Mouse (Mus musculus) limb, embryonic 10.5 days (tissue): ENCODE data around the gene Ms4a8a. TPM values are rescaled to one million over a fixed set of nuclear protein-coding genes. Genes with fewer than 3 reads are reported as not detected.
A peak's percentile ranks its signal among the peaks of the same experiment; 100 is the strongest.
"Not testable (repeated sequence)": the region's sequence is repeated elsewhere in the genome, so short reads cannot be mapped to it uniquely, and the experiment has no call there.

Source experiments
- DNase-seq: peaks from one replicate; pipeline ENCODE4 v3.0.0-alpha.2; 2017; ENCODE audit warnings: low spot score
- H3K27ac ChIP-seq: fragments of 300-500 bp; sonication (generic); 2 replicates; pipeline ENCODE4 v1.5.1; 2016; ENCODE audit warnings: mild to moderate bottlenecking
- H3K27me3 ChIP-seq: fragments of 300-500 bp; sonication (generic); 2 replicates; pipeline ENCODE4 v1.6.1; 2016; ENCODE audit warnings: low read depth, mild to moderate bottlenecking; ENCODE audit not compliant: poor library complexity, severe bottlenecking
- H3K36me3 ChIP-seq: fragments of 300-500 bp; sonication (generic); 2 replicates; pipeline ENCODE4 v1.6.1; 2016; ENCODE audit warnings: mild to moderate bottlenecking, moderate library complexity
- H3K4me1 ChIP-seq: fragments of 300-500 bp; sonication (generic); 2 replicates; pipeline ENCODE4 v1.6.1; 2016
- H3K4me3 ChIP-seq: fragments of 300-500 bp; sonication (generic); 2 replicates; pipeline ENCODE4 v1.5.1; 2016; ENCODE audit warnings: mild to moderate bottlenecking, moderate library complexity
- H3K9me3 ChIP-seq: fragments of 300-500 bp; sonication (generic); replicated peaks from 2 replicates; pipeline ENCODE4 v1.6.1; 2016; ENCODE audit warnings: mild to moderate bottlenecking
- WGBS: fragments of 180-500 bp; shearing (Covaris S2); methylation state at CpG from one replicate; pipeline ENCODE4 v1.1.7; 2016; 5-methylcytosine and 5-hydroxymethylcytosine counted together
- polyA plus RNA-seq: library from polyadenylated mRNA; unstranded; fragments of >200 nt; fragmentation: Nextera tagmentation; extraction: Ambion mirVana; gene quantifications from 2 replicates; pipeline ENCODE4 v1.2.1, GENCODE M21; 2016

The Ms4a8a gene
- polyA plus RNA-seq: not detected in 2 replicates

GRCm38 (mm10) chr19:11080934-11081333 lies at the start of gene Ms4a8a:
Gene Ms4a8a, minus strand, starts transcription at chr19:11081102.
- Histone ChIP-seq H3K9me3 (no peaks in the 10 kb centered on the region), H3K27ac (no peak within 1 kb of the TSS), H3K4me1 (no peaks in the 10 kb centered on the region), H3K36me3 (no peaks in the 10 kb centered on the region), H3K27me3 (no peaks in the 10 kb centered on the region), H3K4me3 (no peak within 1 kb of the TSS)
- no peak for DNase-seq
- WGBS: 88% methylated on average over 4 of the region's 4 CpGs

GRCm38 (mm10) chr19:11129702-11130101 lies 48.8 kb upstream of the Ms4a8a start:
- no peaks in the 10 kb centered on the region for H3K27me3 ChIP-seq
- no peak for DNase-seq
- H3K27ac ChIP-seq: no peak overlapping the region
- no peaks in the 10 kb centered on the region for H3K9me3 ChIP-seq
- no peaks in the 10 kb centered on the region for H3K36me3 ChIP-seq
- H3K4me3 ChIP-seq: no peak overlapping the region
- WGBS: 94% methylated on average over 1 of the region's 1 CpGs
- H3K4me1 ChIP-seq: no peaks in the 10 kb centered on the region

GRCm38 (mm10) chr19:11121016-11121420 lies 40.1 kb upstream of the Ms4a8a start:
- H3K4me3 ChIP-seq: peak overlapping the region; percentile 44
- H3K27ac ChIP-seq: peak overlapping the region; percentile 64; the same call in 1 of the 2 replicates
- WGBS: 2% methylated on average over 21 of the region's 38 CpGs
- not testable (repeated sequence) for H3K4me1 ChIP-seq, H3K9me3 ChIP-seq, H3K27me3 ChIP-seq, H3K36me3 ChIP-seq
- peak; percentile 60 for DNase-seq

DNA sequence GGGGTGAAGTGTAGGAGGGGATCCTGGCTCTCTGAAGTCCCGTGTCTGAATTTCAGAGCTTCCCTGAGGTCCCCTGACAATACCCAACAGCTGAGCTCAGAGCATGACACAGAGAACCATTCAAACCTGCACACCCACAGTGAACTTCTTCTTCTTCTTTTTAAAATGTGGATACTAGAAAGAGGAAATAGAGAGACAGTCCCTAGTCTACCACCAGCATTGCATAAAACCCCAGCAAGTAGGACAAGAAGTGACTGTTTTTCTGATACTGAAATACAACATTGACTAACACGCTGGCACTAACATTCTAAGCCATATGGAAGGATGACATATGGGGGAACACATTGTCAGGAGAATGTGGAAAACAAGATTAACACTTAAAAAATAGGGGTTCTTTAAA lies 38.4 kb upstream of the Ms4a8a start:
- Histone ChIP-seq H3K27me3 (peaks cover 5% of the 10 kb centered on the region; the same call in 1 of the 2 replicates), H3K4me1 (no peaks in the 10 kb centered on the region), H3K9me3 (no peaks in the 10 kb centered on the region), H3K27ac (no peak overlapping the region), H3K36me3 (no peaks in the 10 kb centered on the region), H3K4me3 (no peak overlapping the region)
- DNase-seq: no peak
- 87% methylated on average over 2 of the region's 2 CpGs for WGBS

DNA sequence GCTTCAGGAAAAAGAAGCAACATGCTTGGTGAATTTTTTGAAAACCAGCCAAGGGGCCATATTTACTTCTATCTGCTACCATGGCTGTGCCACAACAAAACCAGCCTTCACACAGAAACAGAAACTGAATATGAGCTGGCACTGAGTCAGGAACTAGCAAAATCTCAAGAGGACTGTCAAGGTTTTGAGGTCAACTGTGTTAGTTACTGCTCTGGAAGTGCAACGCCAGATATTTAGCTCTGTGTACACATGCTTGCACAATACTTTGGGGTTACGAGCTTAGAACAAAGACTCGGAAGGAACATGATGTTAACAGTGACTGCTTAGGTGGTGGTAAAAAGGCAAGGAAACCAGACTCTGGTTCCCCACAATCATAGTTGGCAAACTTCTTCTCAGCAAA lies 26.8 kb upstream of the Ms4a8a start:
- H3K27ac ChIP-seq: no peak overlapping the region
- no peak for DNase-seq
- H3K27me3 ChIP-seq: no peaks in the 10 kb centered on the region
- H3K36me3 ChIP-seq: no peaks in the 10 kb centered on the region
- H3K4me1 ChIP-seq: no peaks in the 10 kb centered on the region
- no peak overlapping the region for H3K4me3 ChIP-seq
- H3K9me3 ChIP-seq: no peaks in the 10 kb centered on the region
- 93% methylated on average over 3 of the region's 3 CpGs for WGBS

DNA sequence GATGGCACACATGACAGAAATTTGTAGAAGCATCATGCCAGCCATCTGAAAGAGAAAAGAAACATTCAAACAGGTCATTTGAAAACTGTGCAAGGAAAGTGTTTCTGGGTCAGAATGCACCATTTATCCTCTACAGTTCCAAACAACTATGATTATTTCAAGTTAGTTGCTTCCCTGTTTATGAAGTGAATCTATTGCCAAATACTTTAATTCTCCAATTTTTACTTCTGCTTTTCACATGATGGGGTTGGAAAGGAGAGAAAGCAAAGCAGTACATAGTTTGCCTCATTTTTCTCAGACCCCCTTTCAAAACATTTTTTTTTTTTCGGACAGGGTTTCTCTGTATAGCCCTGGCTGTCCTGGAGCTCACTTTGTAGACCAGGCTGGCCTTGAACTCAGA lies 21.0 kb upstream of the Ms4a8a start:
- no peak for DNase-seq
- Histone ChIP-seq H3K9me3 (no peaks in the 10 kb centered on the region), H3K27me3 (no peaks in the 10 kb centered on the region), H3K27ac (no peak overlapping the region), H3K4me1 (no peaks in the 10 kb centered on the region), H3K4me3 (no peak overlapping the region), H3K36me3 (no peaks in the 10 kb centered on the region)
- 67% methylated on average over 1 of the region's 1 CpGs for WGBS

DNA sequence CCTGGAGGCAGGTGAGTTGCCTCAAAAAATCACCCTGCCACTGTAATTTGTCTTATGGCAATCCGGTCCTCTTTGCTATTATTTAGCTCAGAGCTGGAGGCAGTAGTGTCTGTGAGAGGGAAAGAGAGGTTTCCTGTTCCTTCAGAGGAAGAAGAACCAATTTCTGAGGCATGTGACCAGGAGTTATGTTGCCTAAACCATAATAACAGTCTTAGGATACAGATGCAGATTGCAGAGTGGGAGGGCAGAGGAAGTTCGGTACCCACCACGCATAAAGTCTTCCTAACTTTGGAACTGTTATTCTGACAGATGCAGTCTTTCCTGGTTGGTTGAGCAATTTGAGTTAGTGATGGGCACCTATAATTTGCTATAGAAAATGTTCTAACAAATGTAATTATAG lies 17.5 kb upstream of the Ms4a8a start:
- Histone ChIP-seq H3K4me1 (no peaks in the 10 kb centered on the region), H3K27me3 (peaks cover 9% of the 10 kb centered on the region), H3K4me3 (no peak overlapping the region), H3K9me3 (no peaks in the 10 kb centered on the region), H3K36me3 (no peaks in the 10 kb centered on the region), H3K27ac (no peak overlapping the region)
- no peak for DNase-seq
- 86% methylated on average over 3 of the region's 3 CpGs for whole genome bisulfite sequencing

DNA sequence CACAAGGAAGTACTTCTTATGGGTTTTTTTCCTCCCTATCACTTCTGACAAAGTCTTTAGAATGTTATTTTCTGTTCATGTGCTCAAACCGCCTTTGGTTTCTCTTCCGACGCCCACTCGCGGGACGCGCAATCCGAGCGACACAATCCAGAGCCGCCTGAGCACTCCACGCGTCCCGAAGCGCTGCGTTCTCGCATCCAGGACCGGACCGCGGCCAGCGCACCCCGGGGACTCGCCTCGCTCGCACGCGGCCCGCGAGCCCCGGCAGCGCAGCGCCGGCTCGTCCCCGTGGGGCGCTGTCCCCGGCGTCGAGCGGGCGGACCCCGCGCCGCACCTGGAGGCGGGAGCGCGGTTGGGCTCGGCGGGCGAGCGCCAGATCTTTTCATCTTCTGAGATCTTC lies 11.2 kb upstream of the Ms4a8a start:
- H3K9me3 ChIP-seq, H3K27ac ChIP-seq, H3K4me1 ChIP-seq, H3K36me3 ChIP-seq: not testable (repeated sequence)
- peaks cover 35% of the 10 kb centered on the region for H3K27me3 ChIP-seq
- DNase-seq: peak; percentile 33
- peak overlapping the region; percentile 39 for H3K4me3 ChIP-seq
- 3% methylated on average over 50 of the region's 50 CpGs for WGBS

- no peak overlapping the region for H3K4me3 ChIP-seq
Measured at GRCm38 (mm10) chr19:11070364-11070763, 10.5 kb downstream of the Ms4a8a start.

GRCm38 (mm10) chr19:11065202-11065875 lies 15.6 kb downstream of the Ms4a8a start:
- WGBS: 87% methylated on average over 2 of the region's 2 CpGs
- Histone ChIP-seq H3K9me3 (no peaks in the 10 kb centered on the region), H3K36me3 (no peaks in the 10 kb centered on the region), H3K27me3 (no peaks in the 10 kb centered on the region), H3K4me3 (no peak overlapping the region), H3K27ac (no peak overlapping the region), H3K4me1 (no peaks in the 10 kb centered on the region)
- no peak for DNase-seq

More at GRCm38 (mm10) chr19:11070364-11070763, 10.5 kb downstream of the Ms4a8a start:
- 86% methylated on average over 3 of the region's 3 CpGs for WGBS
- no peak for DNase-seq
- Histone ChIP-seq H3K27ac (no peak overlapping the region), H3K9me3 (no peaks in the 10 kb centered on the region), H3K27me3 (no peaks in the 10 kb centered on the region), H3K4me1 (no peaks in the 10 kb centered on the region), H3K36me3 (no peaks in the 10 kb centered on the region)

DNA sequence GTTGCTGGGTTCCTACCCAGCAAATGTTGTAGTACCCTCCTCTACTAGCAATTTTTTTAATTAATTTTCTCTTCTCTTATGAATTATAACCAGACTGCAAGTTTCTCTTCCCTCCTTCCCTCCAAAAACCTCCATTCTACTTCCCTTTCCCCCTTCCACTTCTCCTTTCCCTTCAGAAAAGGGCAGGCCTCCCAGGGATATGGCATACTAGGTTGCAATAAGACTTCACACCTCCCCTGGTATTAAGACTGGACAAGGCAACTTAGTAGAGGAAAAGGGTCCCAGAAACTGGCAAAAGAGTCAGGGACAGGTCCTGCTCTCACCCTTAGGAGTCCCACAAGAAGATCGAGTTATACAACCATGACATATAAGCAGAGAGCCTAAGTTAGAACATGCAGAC lies 20.0 kb downstream of the Ms4a8a start:
- no peaks in the 10 kb centered on the region for H3K27me3 ChIP-seq
- 87% methylated on average over 1 of the region's 1 CpGs for WGBS
- no peaks in the 10 kb centered on the region for H3K4me1 ChIP-seq
- no peak overlapping the region for H3K4me3 ChIP-seq
- H3K36me3 ChIP-seq: no peaks in the 10 kb centered on the region
- no peak for DNase-seq
- no peak overlapping the region for H3K27ac ChIP-seq
- no peaks in the 10 kb centered on the region for H3K9me3 ChIP-seq

GRCm38 (mm10) chr19:11059967-11060366 lies 20.9 kb downstream of the Ms4a8a start:
- Histone ChIP-seq H3K9me3 (no peaks in the 10 kb centered on the region), H3K36me3 (no peaks in the 10 kb centered on the region), H3K4me1 (no peaks in the 10 kb centered on the region), H3K27me3 (no peaks in the 10 kb centered on the region), H3K27ac (no peak overlapping the region), H3K4me3 (no peak overlapping the region)
- DNase-seq: no peak

GRCm38 (mm10) chr19:11055700-11056099 lies 25.2 kb downstream of the Ms4a8a start:
- not testable (repeated sequence) for H3K27me3 ChIP-seq, H3K36me3 ChIP-seq, DNase-seq, H3K9me3 ChIP-seq, H3K27ac ChIP-seq, H3K4me1 ChIP-seq, H3K4me3 ChIP-seq
- 93% methylated on average over 1 of the region's 1 CpGs for WGBS

- Histone ChIP-seq H3K4me1 (peaks cover 5% of the 10 kb centered on the region; the same call in 1 of the 2 replicates), H3K36me3 (no peaks in the 10 kb centered on the region), H3K27ac (no peak overlapping the region), H3K9me3 (no peaks in the 10 kb centered on the region), H3K27me3 (no peaks in the 10 kb centered on the region), H3K4me3 (no peak overlapping the region)
- 70% methylated on average over 3 of the region's 3 CpGs for WGBS
- no peak for DNase-seq
Measured at GRCm38 (mm10) chr19:11053277-11053676, 27.6 kb downstream of the Ms4a8a start.
